Mouse (Mus musculus) lung, postnatal 36 days (tissue): ENCODE data around the gene Smc6.

Source experiments
- DNase-seq: peaks from one replicate; pipeline ENCODE4 v3.0.0; 2022; ENCODE audit warnings: mixed read lengths

Gene Smc6

DNA sequence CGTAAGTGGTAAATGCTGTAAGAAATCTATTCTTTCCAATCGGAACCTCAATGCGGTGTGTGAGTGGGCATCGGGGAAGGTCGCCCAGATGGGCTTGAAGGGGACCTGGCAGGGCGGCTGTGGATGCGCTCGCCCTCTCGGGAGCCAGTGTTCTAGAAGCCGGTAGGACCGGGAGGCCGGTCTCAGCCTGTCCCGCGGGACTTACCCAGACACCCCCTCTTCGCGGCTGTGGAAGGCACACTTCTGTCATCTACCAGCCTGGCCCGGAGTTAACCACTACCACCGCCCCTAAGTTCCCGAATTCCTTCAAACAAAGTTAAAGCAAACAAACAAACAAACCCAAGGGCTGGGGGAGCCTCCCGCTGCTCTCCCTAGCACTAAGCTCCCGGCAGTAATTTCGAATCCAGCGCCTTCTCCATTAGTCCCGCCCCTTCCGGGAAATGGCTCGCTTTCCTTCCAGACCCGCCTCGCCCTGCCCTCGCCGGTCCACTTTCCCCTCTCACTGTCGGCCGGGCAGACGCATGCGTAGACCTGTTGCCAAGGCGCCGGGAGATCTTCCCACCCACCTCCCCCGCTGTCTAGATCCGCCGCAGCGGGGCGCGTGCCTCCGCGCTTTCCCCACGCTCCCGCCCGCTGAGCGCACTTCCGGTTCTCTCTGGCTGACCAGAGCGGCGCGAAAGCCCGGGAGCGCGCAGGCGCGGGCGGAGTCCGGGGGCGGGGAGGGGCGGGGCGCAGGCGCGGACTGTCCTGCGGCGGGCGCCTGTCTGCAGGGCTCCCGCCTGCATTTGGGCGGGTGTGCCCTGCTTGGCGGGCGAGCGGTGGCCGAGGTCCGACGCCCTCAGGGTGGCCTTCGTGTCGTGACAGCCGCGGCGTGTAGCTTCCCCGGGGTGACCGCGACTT, at the start of gene Smc6, which contains the start of gene Gen1:
Gene Smc6 (plus strand): TSS at position 505 of the 900 bp plus-strand sequence.
Gene Gen1 (minus strand): TSS at position 420 of the 900 bp plus-strand sequence.
- DNase-seq: peak; percentile 96

DNA sequence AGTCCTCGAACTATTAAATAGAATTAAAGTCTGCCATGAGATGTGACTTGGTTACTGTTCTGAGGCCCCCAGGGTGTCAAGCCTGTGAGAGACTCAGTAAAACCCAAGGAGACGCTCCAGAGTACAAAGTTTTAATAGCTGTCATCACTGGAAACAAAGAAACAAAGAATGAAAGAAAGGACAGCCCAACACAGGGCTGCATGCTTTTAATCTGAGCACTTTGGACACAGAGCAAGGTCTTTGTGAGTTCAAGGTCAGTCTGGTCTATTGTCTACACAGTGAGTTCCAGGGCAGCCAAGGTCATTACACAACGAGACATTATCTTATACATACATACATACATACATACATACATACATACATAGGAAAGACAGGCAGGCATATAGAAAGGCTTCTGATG, 49.2 kb upstream of the Smc6 start:
- DNase-seq: no peak

DNA sequence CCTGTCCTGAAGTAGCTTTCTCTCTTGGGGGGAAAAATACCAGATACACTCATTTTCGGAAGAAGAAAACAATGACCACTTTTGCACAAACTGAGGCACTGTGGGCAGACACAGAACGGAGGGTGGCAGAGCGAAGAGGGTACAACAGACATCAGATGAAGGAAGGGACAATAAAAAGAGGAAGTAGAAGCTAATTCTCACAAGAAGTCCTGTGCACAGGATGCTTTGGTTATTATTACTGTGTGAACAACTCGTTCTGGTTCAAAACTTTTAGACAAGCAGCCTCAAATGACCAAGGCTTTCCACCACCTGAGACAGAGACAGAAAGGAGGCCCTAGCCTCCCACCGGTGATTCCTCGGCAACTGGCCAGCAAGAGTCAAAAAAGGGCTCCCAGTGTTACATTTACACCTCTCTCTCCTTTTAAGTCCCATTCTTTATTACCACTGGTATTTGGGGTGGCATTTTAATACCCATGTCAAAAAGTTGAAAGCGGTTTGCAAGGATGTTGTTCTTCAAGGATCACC, 47.9 kb upstream of the Smc6 start:
- no peak for DNase-seq

DNA sequence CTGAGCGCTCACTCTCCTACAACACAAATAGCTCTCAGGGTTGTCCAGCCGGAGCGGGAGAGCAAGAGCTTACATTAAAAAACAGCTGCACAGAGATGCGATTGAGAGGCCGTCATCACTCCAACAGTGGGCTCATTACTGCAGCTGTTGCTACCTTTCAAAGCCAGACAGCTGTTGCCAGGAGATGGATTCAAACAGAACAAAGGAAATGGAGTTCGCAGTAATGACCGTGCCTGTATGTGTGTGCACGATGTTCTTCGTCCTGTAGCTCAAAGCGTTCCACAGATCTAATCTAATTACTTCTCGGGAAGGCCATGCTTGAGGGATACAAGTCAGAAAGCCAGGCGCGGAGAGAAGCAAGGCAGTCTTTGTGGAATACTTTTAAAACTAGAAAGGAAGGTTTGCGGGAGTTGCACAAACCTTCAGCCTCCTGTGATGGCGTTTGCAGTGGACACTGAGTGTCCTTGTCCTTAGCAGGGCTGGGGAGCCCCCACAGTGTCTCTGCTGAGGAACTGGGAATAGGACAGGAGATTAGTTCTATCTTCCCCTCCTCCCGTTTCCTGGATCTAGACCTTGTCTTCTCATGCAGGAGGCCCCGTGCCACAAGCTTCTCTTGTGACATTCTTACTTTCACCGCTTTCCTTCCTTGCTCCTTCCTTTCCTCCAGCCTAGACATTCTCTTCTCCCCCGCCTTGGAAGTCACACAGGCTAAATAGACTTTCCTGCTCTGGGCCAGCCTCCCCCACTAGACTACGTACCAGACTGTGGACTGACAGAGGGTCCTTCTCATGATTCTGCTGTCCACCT, 44.0 kb upstream of the Smc6 start:
- no peak for DNase-seq

DNA sequence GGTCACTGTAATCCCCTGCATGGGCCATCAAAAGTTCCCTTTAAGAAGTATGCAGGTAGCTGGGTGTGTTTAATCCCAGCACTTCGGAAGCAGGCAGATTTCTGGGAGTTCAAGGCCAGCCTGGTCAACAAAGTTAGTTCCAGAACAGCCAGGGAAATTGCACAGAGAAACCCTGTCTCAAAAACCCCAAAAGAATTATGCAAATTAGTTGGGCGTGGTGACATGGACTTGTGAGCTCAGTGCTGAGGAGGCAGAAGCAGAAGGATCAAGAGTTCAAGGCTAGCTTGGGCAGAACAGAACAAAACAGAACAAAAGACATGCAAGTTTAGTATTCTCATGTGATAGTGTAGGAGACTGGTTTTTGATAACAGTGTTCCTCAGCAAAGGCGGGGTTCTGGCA, 43.1 kb upstream of the Smc6 start:
- DNase-seq: no peak

DNA sequence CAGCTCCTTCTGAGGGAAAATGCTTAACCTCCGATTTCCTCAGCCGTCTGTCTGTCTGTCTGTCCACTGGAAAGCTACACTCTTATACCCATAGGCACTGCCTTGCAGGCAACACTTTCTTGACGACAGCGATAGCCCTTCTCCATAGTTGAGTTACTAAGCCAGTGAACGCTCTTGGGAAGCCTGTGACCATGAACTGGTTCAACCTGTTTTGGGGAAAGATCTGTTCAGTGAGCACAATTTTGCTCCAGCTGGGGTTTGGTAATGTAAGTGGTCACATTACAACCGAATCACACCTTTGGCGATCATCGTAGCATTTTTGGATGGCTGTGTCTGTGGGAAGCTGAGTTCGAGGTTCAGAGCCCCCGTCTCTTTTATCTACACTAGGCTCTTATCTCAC, 42.6 kb upstream of the Smc6 start:
- peak; percentile 18 for DNase-seq

DNA sequence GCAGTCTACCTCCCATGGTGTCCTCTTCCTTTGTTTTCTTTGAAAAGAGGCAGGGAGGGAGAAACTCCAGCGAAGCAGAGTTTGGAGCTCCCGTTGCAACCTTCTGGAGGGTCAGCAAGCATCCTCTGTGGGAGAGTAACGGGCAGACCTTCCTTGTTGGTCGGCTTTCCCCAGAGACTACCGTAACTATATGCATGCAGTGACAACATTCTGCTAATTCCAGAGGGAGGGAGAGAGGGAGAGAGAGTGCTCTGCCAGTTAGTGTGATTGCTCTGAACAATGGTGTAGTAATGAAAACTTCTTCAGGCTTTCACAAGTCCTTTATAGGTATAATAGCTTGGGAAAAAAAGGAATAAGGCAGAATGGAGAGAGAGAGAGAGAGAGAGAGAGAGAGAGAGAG, 41.0 kb upstream of the Smc6 start:
- no peak for DNase-seq

DNA sequence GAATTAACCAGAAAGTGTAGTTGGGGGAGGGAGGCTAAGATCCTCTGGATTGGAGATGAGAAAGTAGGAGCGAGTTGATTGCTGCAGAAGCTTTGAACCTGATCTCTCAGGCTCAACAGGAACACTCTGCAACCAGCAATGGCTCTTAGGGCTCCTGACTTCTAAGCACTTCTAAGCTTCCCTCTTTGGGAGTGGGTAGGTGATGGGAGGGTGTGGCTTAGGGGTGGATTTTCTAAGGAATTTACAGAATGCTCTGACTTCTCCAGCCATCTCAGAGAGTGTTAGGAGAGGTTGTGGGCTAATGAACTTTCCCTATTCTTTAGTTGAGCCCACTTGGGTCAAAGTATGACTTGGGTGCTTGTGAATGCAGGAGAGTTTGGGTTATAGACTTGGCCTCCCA, 39.6 kb upstream of the Smc6 start:
- no peak for DNase-seq

DNA sequence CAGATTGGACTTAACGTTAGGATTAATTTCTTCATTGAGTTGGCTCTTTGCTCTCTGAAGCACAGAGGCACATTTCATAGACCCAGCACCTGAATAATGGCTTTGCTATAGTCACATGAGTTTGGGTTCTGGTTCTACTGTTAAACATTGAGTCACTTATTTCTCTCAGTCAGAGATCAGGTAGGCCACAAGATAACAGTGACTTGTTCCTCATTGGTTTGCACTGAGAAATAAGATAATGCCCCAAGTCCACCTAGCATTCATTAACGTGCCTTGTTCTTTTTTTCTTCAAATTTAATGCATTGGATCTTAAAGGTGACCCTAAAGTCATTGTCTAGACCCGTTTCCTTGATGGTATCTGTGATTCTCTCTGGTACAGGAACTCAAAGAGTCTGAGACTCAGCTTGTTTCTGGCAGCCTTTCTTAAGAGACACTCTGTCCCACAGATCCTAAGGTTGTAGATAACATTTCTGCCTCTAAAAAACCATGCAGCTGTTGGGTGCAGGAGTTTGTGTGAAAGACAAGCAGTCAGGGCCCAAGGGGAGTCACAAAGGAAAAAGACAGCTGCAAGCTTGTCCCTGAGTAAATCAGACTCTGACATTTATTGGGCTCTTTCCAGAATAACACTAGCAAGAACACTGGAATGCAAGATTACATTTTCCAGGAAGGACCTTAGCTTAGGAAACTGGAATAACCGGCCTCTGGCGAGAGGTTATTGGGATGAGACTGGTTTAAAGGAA, 39.0 kb upstream of the Smc6 start:
- peak; percentile 29 for DNase-seq

DNA sequence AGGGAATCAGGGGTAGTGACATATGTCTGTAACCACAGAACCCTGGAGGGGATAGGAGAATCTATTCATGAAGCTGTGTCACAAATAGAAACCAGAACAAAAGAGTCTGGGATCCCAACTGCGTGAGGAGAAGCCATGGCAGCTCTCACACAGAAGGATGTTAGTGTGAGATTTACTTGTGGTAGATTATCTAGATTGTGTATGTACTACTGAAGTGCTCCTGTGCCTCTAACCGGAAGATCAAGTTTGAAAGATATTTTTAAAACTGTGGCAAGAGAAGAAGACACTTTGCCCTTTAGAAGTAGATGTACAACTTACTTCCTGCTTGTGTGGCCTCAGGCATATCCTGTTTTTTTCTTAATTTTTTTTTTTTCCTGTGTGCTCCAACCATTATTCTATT, 35.4 kb upstream of the Smc6 start:
- DNase-seq: no peak

DNA sequence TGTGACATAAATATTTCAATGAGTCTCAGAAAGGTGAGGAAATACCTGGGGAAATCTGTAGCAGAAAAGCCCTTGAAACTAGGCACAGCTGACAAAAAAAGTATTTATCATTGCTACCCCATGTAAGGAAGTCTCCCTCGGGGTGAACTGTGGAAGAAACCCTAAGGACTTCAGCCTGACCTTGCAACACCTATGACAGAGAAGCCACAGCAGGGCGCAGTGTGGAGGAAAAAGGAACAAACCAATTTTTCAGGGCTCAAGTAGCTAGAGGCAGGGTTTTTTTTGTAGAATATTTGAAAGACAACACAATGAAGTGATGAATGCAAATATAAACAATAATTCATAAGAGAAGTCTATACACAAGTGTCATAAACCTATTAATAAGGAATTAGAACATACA, 29.7 kb upstream of the Smc6 start:
- no peak for DNase-seq

DNA sequence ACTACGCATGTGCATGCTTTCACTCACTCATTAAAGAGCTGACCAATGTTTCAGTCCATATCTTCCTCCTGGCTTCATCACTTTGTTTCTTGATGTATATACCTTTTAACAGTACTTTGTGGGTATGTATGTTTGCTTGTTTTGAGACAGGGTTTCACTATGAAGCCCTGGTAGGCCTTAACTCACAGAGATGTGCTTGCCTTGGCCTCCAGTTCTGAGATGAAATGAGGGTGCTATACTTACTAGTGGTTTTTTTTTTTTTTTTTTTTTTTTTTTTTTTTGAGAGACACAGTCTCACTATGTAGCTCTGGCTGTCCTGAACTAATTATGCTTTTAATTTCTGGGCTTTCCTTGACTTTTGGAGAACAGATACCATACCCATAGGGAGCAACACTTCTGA, 18.2 kb upstream of the Smc6 start:
- DNase-seq: no peak

DNA sequence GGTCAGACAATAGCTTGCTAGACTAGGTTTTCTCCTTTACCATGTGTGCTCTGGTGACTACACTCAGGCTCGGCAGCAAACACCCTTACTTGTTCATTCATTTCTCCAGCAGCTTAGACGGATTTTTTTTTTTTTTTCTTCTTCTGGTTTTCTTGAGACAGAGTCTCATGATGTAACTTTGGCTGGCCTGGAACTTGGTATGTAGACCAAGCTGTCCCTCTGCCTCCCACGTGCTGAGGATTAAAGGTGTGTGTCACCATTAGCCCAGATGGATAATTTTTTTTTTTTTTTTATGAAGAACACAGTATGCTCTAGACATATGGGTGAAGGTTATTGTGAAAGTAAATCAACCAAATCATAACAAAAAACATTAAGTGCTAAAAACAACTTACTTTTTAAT, 15.4 kb upstream of the Smc6 start:
- DNase-seq: no peak

DNA sequence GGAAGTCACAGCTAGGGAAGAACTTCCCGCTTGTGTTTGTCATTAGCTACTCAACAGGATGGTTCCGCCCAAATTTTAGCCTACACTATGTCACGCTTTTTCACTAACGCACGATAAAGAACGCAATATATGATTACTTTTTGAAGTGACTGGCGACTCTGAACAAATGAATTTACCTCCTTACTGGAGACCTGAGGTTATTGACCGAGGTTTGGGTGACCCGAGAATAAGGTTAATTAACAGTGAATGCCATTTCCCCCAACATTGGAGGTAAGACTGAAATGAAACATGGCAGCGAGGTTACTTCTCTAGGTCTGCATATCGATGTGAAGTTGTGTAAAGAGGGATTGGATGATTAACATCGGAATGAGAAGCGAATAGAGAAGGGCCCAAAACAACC, 791 bp upstream of the Smc6 start:
- no peak for DNase-seq

DNA sequence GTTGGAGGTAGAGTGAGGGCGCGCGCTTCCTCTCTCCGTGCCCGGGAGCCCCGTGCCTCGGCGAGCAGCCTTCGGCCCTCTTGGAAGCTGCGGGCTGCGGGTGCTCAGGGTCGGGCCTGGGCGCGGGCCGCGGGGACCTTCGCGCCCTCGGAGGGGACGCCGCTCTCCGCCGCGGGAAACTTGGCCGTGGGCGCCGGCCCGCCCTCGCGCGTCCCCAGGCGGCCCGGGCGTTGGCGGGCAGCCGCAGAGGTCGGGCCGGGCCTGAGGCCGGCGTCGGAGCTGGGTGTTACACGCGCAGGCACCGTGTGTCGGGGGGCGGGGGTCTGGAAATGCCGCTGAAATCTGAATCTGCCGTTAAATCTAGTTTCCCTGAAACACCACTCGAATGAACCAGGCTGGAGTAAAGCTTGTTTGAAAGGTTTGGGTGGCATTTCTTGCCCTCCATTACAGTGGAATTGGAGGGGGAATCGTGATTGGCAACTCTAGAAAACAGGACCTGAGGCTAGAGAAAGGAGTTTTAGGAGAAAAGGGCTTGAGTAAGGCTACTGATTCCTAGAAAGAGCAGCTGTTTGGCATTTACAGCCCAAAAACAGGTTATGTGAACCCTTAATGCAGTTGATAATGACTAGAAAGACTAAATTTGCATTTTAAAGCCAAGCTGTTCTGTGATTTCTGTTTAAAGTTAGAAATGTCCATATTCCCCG, 748 bp downstream of the Smc6 start:
- DNase-seq: peak; percentile 48

DNA sequence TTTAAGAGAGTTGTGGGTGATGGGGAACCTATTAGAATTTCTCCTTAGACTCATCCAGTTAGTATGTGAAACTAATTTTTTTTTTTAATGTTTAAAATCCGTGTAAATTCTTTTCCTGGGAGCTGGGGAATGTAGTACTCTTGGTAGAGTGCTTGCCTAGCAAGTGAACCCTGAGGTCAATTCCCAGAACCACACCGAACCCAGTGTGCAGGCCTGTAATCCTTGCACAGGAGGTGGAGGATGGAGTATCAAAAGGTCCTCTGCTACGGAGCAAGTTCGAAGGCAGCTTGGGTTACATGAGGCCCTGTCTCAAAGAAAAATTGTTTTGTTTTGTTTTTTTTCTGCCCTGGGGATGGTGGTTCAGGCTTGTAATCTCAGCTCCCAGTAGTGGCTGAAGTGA, 1.3 kb downstream of the Smc6 start:
- DNase-seq: no peak

DNA sequence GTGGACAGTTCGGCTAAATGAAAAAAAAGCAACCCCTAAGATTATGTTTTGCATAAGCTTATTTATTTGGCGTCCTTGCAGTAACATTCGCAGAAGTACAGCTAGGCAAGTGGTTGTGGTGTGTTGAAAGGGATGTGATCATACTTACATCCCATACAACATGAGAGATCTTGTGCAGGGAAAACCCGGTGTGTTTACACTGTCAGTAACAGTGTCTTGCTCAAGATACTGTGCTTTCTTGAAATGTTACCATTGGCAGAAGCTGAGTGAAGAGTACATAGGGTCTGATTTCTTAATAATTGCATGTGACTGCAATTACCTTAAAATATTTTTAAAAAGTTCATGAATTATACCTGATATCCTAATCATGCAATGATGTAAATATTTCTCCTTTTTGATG, 6.9 kb downstream of the Smc6 start:
- DNase-seq: no peak

DNA sequence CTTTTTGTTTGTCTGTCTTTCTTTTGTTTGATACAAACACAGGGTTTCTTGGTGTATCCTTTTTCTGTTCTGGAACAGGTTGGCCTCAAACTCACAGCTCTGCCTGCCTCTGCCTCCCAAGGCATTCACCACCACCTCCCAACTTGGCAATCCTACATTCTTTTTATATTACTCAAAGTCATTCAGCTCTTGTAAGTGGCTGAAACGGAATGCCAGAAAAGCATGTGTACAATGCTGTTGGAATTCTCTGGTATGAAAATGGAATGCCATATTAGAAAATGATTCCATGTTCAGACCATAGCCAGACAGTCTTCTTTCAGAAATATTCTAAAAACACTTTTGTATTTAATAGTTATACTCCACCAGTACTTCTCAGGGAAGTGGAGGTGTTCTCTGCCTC, 7.5 kb downstream of the Smc6 start:
- DNase-seq: no peak

DNA sequence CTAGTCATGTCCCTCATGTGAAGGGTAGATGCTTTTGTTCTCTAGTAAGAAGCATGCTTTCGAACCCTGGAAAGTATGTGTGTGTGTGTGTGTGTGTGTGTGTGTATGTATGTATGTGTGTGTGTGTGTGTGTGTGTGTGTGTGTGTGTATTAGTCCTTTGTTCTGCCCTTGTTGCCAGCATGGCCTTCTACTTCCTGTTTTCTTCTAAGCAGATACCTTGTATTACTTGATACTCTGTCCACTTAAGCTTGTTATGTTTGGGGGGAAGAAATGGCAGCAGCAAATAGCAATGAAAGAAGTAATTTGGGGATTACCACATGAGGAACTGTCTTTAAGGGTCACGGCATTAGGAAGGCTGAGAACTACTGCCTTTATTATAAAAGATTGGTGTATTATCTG, 10.9 kb downstream of the Smc6 start:
- DNase-seq: no peak

DNA sequence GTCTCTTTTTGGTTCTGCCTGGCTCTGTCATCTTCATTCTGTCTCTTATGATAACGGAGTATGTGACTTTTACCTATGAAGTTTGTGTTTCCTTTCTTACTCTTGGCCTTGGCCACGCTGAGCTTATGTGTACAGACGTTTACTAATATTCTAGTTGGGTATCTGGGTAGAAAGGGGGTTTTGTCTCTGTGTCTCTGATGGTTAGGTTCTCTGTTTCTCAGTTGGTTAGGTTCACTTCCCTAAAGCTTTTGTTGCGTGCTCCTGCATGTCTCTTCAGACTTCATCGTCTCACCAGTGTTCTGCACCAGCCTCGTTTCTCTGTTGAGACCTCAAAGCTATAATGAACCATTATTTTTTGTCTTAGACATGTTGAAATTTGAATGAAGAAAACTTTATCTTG, 11.5 kb downstream of the Smc6 start:
- DNase-seq: no peak

DNA sequence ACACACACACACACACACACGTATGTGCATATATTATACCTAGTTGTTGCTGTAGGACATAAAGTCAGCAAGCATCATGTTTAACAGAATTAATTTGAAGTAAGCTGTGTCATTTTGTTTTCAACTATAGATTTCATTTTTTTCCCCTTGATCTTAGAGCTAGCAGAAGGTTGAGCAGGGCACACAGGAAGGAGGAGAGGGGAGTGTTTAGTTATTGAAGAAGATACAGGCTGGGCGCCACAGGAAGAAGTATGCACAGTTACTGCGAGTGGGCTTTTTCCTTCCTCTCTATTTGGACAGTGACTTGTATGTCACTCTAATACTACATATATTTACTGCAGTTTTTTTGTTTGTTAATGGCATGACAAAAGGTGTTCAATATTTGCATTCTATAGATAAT, 14.2 kb downstream of the Smc6 start:
- no peak for DNase-seq

DNA sequence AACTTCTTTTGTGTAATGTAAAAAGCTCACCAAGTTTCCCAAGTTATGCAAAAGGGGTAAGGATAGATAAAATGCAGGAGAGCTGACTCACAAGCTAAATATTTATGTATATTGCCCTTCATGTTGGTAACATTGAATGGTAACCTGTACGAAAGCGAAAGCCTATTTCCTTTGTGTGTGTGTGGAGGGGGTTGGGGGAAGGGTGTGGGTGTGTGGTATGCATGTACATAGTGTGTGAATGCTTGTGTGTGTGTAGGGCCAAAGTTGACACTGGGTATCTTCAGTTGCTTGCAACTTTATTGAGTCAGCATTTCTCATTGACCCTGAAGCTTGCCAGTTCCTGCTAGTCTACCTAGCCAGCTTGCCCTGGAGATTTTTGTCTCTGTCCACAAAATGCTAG, 15.9 kb downstream of the Smc6 start:
- no peak for DNase-seq

DNA sequence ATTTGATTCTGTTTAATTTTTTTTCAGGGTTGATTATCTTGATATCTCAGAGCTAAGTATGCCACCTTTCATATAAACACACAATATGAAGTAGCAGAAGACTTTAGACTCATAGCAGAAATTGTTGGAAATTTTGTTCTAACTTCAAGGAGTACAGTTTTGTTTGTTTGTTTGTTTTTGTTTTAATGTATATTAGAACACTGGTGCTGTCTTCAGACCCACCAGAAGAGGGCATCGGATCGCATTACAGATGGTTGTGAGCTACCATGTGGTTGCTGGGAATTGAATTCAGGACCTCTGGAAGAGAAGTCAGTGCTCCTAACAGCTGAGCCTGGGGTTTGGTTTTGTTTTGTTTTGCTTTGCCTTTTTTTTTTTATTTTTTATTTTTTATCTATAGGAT, 20.7 kb downstream of the Smc6 start:
- no peak for DNase-seq
